Mouse (Mus musculus): ENCODE data around the gene 2010111I01Rik. TPM values are rescaled to one million over a fixed set of nuclear protein-coding genes. Genes with fewer than 3 reads are reported as not detected.
"Not testable (repeated sequence)": the region's sequence is repeated elsewhere in the genome, so short reads cannot be mapped to it uniquely, and the experiment has no call there.

Gene 2010111I01Rik
- polyA plus RNA-seq, 1 experiment from 2014 or later = 129 TPM

- Histone ChIP-seq H3K9ac (no peak overlapping the region), H3K4me2 (no peak overlapping the region), H3K9me3 (no peaks in the 10 kb centered on the region), H3K4me1 (no peaks in the 10 kb centered on the region), H3K4me3 (no peak overlapping the region), H3K27me3 (no peaks in the 10 kb centered on the region), H3K27ac (no peak overlapping the region), H3K36me3 (no peaks in the 10 kb centered on the region)
- no peak for ATAC-seq (ENCODE audit: borderline replicate concordance, extremely low read depth, low FRiP score, low TSS enrichment)
- 71% methylated on average over 5 of the region's 5 CpGs for WGBS
These were observed 29.1 kb downstream of the 2010111I01Rik start for GRCm38 (mm10) chr13:62993543-62994477.

GRCm38 (mm10) chr13:62996767-62997166 lies 32.1 kb downstream of the 2010111I01Rik start:
- no peak overlapping the region for H3K27ac ChIP-seq
- H3K27me3 ChIP-seq = no peaks in the 10 kb centered on the region
- H3K4me3 ChIP-seq = no peak overlapping the region
- 89% methylated on average over 2 of the region's 2 CpGs for WGBS
- no peaks in the 10 kb centered on the region for H3K4me1 ChIP-seq
- no peaks in the 10 kb centered on the region for H3K9me3 ChIP-seq
- H3K36me3 ChIP-seq = no peaks in the 10 kb centered on the region
- ATAC-seq (ENCODE audit: borderline replicate concordance, extremely low read depth, low FRiP score, low TSS enrichment) = no peak
- H3K9ac ChIP-seq = no peak overlapping the region
- no peak overlapping the region for H3K4me2 ChIP-seq

DNA sequence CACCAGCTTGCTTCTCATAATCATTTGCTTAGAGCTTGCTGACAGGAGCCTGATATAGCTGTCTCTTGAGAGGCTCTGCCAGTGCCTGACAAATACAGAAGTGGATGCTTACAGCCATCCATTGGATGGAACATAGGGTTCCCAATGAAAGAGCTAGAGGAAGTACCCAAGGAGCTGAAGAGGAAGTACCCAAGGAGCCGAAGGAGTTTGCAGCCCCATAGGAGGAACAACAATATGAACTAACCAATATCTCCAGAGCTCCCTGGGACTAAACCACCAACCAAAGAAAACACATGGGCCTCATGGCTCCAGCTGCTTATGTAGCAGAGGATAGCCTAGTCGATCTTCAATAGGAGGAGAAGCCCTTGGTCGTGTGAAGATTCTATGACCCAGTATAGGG lies 42.8 kb downstream of the 2010111I01Rik start:
- H3K4me3 ChIP-seq; H3K27ac ChIP-seq; H3K4me2 ChIP-seq; ATAC-seq (ENCODE audit: borderline replicate concordance, extremely low read depth, low FRiP score, low TSS enrichment); H3K4me1 ChIP-seq; H3K36me3 ChIP-seq; H3K9ac ChIP-seq; H3K9me3 ChIP-seq; H3K27me3 ChIP-seq: not testable (repeated sequence)
- WGBS = 83% methylated on average over 3 of the region's 3 CpGs

DNA sequence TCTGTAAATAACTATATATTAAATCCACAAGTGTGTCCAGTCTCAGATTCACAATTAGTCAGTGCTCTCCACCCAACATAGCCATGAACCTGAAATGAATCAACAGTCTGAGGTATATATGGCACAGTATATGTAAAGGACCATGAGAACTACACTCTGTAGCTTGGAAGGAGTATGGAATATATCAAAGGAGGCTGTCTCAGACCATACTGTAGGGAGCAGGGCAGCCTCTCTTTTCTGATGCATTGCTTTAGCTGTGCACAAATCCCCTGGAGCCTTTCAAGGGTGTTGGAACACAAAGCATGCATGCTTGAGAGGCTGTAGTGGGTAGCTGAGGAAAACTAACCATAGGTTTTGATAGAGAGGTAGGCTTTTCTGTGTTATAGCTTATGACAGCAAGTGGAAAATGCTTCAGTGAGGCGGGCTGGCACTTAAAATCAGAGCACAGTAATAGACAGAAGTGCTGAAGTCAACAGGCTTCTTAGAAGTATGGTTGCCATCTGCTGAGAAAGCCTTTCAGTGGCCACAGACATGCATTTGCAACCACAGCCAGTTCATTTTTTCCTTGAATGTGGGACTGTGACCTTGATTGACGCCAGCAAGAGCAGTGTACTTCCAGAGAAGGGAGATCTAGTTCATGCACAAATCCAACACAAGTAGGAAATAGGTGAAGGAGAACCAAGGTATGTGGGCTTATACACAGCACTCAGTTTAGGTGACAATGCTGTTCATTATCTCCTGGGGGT lies 45.8 kb downstream of the 2010111I01Rik start:
- no peak overlapping the region for H3K4me3 ChIP-seq
- no peak overlapping the region for H3K27ac ChIP-seq
- H3K27me3 ChIP-seq = no peaks in the 10 kb centered on the region
- no peaks in the 10 kb centered on the region for H3K9me3 ChIP-seq
- no peak for ATAC-seq (ENCODE audit: borderline replicate concordance, extremely low read depth, low FRiP score, low TSS enrichment)
- H3K4me1 ChIP-seq = no peaks in the 10 kb centered on the region
- H3K4me2 ChIP-seq = no peak overlapping the region
- H3K36me3 ChIP-seq = no peaks in the 10 kb centered on the region
- H3K9ac ChIP-seq = no peak overlapping the region
- WGBS = 77% methylated on average over 2 of the region's 2 CpGs

GRCm38 (mm10) chr13:63014353-63014752 lies 49.7 kb downstream of the 2010111I01Rik start:
- no peak overlapping the region for H3K9ac ChIP-seq
- no peaks in the 10 kb centered on the region for H3K9me3 ChIP-seq
- no peak overlapping the region for H3K27ac ChIP-seq
- ATAC-seq (ENCODE audit: borderline replicate concordance, extremely low read depth, low FRiP score, low TSS enrichment) = no peak
- H3K4me2 ChIP-seq = no peak overlapping the region
- H3K4me1 ChIP-seq = no peaks in the 10 kb centered on the region
- H3K36me3 ChIP-seq = no peaks in the 10 kb centered on the region
- H3K27me3 ChIP-seq = no peaks in the 10 kb centered on the region
- WGBS = 87% methylated on average over 1 of the region's 1 CpGs
- no peak overlapping the region for H3K4me3 ChIP-seq

DNA sequence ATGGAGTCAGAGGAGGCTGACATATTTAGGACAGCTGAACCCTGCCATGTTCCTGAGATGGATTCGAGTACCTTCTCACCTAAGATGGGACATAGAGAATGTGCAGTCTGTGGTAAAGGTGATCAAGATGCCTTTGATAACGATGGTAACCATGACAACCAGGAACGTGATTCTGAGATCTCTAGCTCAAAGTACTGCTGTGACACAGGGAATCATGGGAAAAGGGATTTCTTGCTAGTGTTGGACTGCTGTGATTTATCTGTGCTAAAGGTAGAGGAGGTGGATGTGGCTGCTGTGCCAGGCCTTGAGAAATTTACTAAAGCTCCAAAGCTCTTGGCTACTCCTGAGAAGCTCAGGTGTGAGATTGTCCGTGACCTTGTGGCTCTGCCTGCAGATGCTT lies 50.7 kb downstream of the 2010111I01Rik start:
- H3K27ac ChIP-seq = no peak overlapping the region
- no peak for ATAC-seq (ENCODE audit: borderline replicate concordance, extremely low read depth, low FRiP score, low TSS enrichment)
- WGBS = 69% methylated on average over 4 of the region's 4 CpGs

GRCm38 (mm10) chr13:63016056-63016455 lies 51.4 kb downstream of the 2010111I01Rik start:
- Histone ChIP-seq H3K36me3 (no peaks in the 10 kb centered on the region), H3K9me3 (no peaks in the 10 kb centered on the region), H3K27me3 (no peaks in the 10 kb centered on the region), H3K27ac (no peak overlapping the region), H3K4me1 (no peaks in the 10 kb centered on the region), H3K4me2 (no peak overlapping the region), H3K9ac (no peak overlapping the region), H3K4me3 (no peak overlapping the region)
- no peak for ATAC-seq (ENCODE audit: borderline replicate concordance, extremely low read depth, low FRiP score, low TSS enrichment)
- 88% methylated on average over 3 of the region's 3 CpGs for WGBS

More for the DNA sequence above, 50.7 kb downstream of the 2010111I01Rik start:
- H3K36me3 ChIP-seq = no peaks in the 10 kb centered on the region
- H3K9me3 ChIP-seq = no peaks in the 10 kb centered on the region
- no peak overlapping the region for H3K9ac ChIP-seq
- H3K4me2 ChIP-seq = no peak overlapping the region
- H3K4me1 ChIP-seq = no peaks in the 10 kb centered on the region
- no peak overlapping the region for H3K4me3 ChIP-seq
- H3K27me3 ChIP-seq = no peaks in the 10 kb centered on the region

DNA sequence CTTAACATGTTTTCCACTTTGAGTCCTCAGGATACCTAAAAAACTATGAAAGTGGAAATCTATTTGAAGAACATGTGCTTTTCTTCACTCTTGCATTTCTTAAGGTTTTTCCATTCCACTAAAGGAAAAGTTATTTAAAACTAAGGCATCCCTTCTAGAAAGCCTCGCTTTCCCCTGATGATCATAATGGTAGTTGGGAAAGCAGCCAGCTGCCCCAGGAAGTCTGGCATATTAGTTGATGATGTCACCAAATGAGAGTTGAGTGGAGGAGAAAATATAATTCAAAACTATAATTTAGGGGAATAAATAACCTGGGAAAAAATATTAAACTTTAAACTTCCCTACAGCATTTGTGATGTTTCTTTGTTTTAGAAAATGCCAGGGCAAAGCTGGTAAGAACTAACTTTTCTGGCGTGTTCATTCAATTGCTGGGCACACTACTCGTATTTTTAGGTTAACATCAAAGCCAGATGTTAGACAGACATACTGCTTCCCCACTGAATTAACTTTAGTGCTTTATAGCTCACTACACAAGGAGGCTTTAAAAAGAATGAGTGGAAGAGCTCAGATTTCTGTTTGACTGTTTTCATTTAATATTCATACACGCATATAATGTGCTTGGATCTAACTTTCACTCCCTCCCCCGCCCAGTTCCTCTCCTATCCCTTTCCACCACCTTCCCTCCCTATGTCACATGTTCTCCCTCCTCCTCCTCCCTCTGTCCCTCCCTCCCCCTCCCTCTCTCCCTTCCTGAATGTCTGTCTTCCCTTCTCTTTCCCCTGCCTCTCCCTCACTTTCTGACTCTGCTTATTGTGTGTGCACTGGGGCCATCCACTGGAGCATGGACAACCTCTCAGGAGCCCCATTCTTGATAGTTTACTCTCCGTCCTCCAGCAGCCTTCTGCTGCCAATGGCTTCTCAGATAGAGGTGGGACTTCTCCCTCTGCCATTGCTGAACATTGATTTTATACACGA lies 58.8 kb downstream of the 2010111I01Rik start:
- Histone ChIP-seq H3K4me3 (no peak overlapping the region), H3K4me1 (peaks cover 11% of the 10 kb centered on the region; the same call in 1 of the 2 replicates), H3K9me3 (no peaks in the 10 kb centered on the region), H3K27me3 (no peaks in the 10 kb centered on the region), H3K9ac (no peak overlapping the region), H3K36me3 (no peaks in the 10 kb centered on the region), H3K27ac (no peak overlapping the region), H3K4me2 (no peak overlapping the region)
- 40% methylated on average over 7 of the region's 7 CpGs for WGBS
- ATAC-seq (ENCODE audit: borderline replicate concordance, extremely low read depth, low FRiP score, low TSS enrichment) = no peak

DNA sequence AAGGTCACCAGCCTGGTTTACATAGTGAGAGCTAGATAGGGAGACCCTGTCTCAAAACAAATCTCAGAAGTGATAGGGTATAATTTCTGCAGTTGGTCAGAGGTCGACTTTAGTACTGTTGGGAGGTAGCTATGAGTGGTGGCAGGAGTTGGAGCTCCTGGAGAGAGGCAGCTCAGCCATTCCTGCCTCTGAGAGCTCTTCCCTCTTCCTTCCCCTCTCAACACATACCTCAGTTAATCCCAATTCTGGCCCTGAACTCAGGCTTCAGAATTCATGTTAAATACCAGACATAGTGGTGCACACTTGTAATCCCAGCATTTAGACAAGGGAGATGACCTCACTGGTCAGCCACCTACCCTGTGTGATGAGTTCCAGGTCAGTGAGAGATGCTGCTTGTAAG lies 65.3 kb downstream of the 2010111I01Rik start:
- H3K4me1 ChIP-seq = 0 out of 2 replicates have a peak, but pooled peaks cover 5% of the 10 kb centered on the region
- no peak overlapping the region for H3K27ac ChIP-seq
- no peak for ATAC-seq (ENCODE audit: borderline replicate concordance, extremely low read depth, low FRiP score, low TSS enrichment)
- H3K27me3 ChIP-seq = no peaks in the 10 kb centered on the region
- H3K9me3 ChIP-seq = no peaks in the 10 kb centered on the region
- H3K36me3 ChIP-seq = no peaks in the 10 kb centered on the region
- H3K4me2 ChIP-seq = no peak overlapping the region
- no peak overlapping the region for H3K9ac ChIP-seq
- no peak overlapping the region for H3K4me3 ChIP-seq
- 65% methylated on average over 1 of the region's 1 CpGs for WGBS

- H3K4me2 ChIP-seq = no peak overlapping the region
- H3K9ac ChIP-seq = no peak overlapping the region
- no peaks in the 10 kb centered on the region for H3K27me3 ChIP-seq
- H3K9me3 ChIP-seq = no peaks in the 10 kb centered on the region
- no peak overlapping the region for H3K4me3 ChIP-seq
- 76% methylated on average over 1 of the region's 1 CpGs for WGBS
- no peak overlapping the region for H3K27ac ChIP-seq
- 0 out of 2 replicates have a peak, but pooled peaks cover 5% of the 10 kb centered on the region for H3K4me1 ChIP-seq
- H3K36me3 ChIP-seq = no peaks in the 10 kb centered on the region
- no peak for ATAC-seq (ENCODE audit: borderline replicate concordance, extremely low read depth, low FRiP score, low TSS enrichment)
These were observed 66.6 kb downstream of the 2010111I01Rik start for GRCm38 (mm10) chr13:63031244-63031643.

GRCm38 (mm10) chr13:63032304-63032830 lies 67.7 kb downstream of the 2010111I01Rik start:
- Histone ChIP-seq H3K9ac (no peak overlapping the region), H3K27ac (no peak overlapping the region), H3K4me1 (0 out of 2 replicates have a peak, but pooled peaks cover 5% of the 10 kb centered on the region), H3K9me3 (no peaks in the 10 kb centered on the region), H3K4me2 (no peak overlapping the region), H3K4me3 (no peak overlapping the region), H3K36me3 (no peaks in the 10 kb centered on the region), H3K27me3 (no peaks in the 10 kb centered on the region)
- no peak for ATAC-seq (ENCODE audit: borderline replicate concordance, extremely low read depth, low FRiP score, low TSS enrichment)
- WGBS = 67% methylated on average over 5 of the region's 5 CpGs
